Mouse (Mus musculus) E14TG2a.4 (cell line): ENCODE data around the gene Olfr736.

Experiments used
- CTCF ChIP-seq: conservative IDR thresholded peaks from 2 replicates; pipeline ENCODE4 v1.5.1; 2014; ENCODE audit warnings: low read length
- NANOG ChIP-seq: IDR thresholded peaks from 2 replicates; pipeline ENCODE4 v1.6.1; 2014; ENCODE audit warnings: borderline replicate concordance, low read length, mixed read lengths
- POU5F1 ChIP-seq: IDR thresholded peaks from 2 replicates; pipeline ENCODE4 v1.6.1; 2014; ENCODE audit warnings: low read length, borderline replicate concordance

- TF ChIP-seq CTCF (peak; percentile 59), NANOG (no peak), POU5F1 (no peak)
These were observed 28.5 kb upstream of the Olfr736 start for GRCm38 (mm10) chr14:50352438-50352837.
